In the genomic region with DNA sequence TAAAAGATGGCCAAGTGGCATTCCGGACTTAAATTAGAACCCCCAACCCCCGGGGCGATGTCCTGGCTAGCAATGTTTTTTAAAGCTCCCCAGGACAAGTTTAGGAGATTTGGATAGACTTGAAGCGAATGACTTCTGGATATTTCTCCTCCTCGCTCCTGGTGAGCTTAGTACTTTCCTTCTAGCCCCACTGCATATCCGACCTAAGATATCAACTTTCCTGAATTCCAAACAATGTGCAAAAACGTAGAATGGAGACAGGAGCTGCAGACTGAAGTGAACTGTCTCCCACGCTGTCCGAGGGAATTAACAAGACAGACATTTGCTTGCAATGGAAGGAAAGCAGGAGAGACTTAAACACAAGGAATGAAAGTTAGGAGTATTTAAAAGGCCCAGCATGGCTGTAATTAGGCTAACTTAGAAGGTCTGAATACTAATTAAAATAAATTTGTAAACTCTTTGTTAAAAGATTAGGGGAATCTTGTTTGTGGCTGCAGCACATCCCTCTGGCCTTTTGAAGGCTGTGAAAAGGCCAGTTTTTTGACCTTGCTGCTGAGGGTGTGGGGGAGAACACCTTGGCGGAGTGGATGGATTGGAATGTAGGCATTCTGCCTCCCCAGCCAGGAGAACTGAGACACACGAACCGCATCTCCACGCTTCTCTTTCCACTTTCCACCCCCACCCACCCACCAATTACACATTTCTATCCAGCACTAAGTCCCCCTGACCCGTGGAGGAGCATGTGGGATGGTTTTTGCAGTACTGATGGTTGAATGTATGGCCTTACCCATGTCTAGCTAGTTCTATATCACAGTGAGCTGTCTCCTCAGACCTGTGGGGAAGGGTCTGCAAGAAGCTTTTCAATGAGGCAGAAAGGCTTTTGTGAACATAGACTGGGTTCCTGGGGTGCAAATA, we compare ENCODE assay signal across 9 mouse cellular contexts. TPM values are rescaled to one million over a fixed set of nuclear protein-coding genes. Genes with fewer than 3 reads are reported as not detected.
DNase-seq lines count a peak whose midpoint lies in the region; ATAC-seq and TF ChIP-seq lines count a peak whose summit lies in the region.
"Had no signal": no experiment of that assay in that cellular context is flagged by ENCODE, and none has a peak within 500 bp of the region (broad histone marks: within the 10 kb centered on the region; RNA-seq: fewer than 3 reads in every experiment).

No protein-coding gene starts in this region.

- peak overlapping the region; percentile 86 for H3K4me2 ChIP-seq in hindbrain, embryonic 12.5 days (replicated peaks)
- H3K4me2 ChIP-seq in midbrain, embryonic 13.5 days (replicated peaks), result peak overlapping the region; percentile 80

- H3K9me3 ChIP-seq in hindbrain, embryonic 12.5 days (replicated peaks), result no peaks in the 10 kb centered on the region
- no peaks in the 10 kb centered on the region for H3K9me3 ChIP-seq in midbrain, embryonic 13.5 days

- H3K36me3 ChIP-seq in hindbrain, embryonic 12.5 days, result no peaks in the 10 kb centered on the region
- no peaks in the 10 kb centered on the region for H3K36me3 ChIP-seq in midbrain, embryonic 13.5 days

- no peak for TF ChIP-seq CTCF in gastrocnemius, adult 2 months (IDR thresholded peaks at IDR 0.05)

- DNase-seq in gastrocnemius, adult 2 months, result no peak
- no peak for DNase-seq in gastrocnemius, adult 18-20 months (ENCODE audit: low spot score)
- DNase-seq in ZHBTc4 (ENCODE audit: low read depth, low spot score), result peak; percentile 88
- no peak for DNase-seq in lung, postnatal 10 days
- no peak for DNase-seq in right cerebral cortex, postnatal 4 days

- intact Hi-C loops in gastrocnemius, adult 2 months (cut with DNase I), result loop anchor here (2.0 kb wide), 2 partner anchors 29 to 75 kb away; no protein-coding TSS in a partner anchor

- 10% methylated on average over 14 of the region's 14 CpGs for WGBS in hindbrain, embryonic 12.5 days
- WGBS in midbrain, embryonic 13.5 days, result 6% methylated on average over 14 of the region's 14 CpGs

- no peak overlapping the region for H3K9ac ChIP-seq in hindbrain, embryonic 12.5 days
- peak overlapping the region; percentile 44; the same call in 1 of the 2 replicates for H3K9ac ChIP-seq in midbrain, embryonic 13.5 days (replicated peaks)

- ATAC-seq in hindbrain, embryonic 12.5 days (ENCODE audit: low FRiP score), result no peak
- no peak for ATAC-seq in midbrain, embryonic 13.5 days
- ATAC-seq in monocyte, adult 5-6 weeks (replicated peaks; ENCODE audit: insufficient number of reproducible peaks, low FRiP score, low TSS enrichment, poor library complexity, severe bottlenecking), result no peak

- H3K4me1 ChIP-seq in hindbrain, embryonic 12.5 days, result peaks cover 17% of the 10 kb centered on the region
- H3K4me1 ChIP-seq in midbrain, embryonic 13.5 days (replicated peaks), result peaks cover 30% of the 10 kb centered on the region

- peak overlapping the region; percentile 77 for H3K4me3 ChIP-seq in gastrocnemius, adult 2 months
- H3K4me3 ChIP-seq in hindbrain, embryonic 12.5 days, result peak overlapping the region; percentile 45
- peak overlapping the region; percentile 50 for H3K4me3 ChIP-seq in midbrain, embryonic 13.5 days (replicated peaks)

- peak overlapping the region; percentile 78 for H3K27ac ChIP-seq in gastrocnemius, adult 2 months
- no peak overlapping the region for H3K27ac ChIP-seq in hindbrain, embryonic 12.5 days
- H3K27ac ChIP-seq in midbrain, embryonic 13.5 days, result no peak overlapping the region
- H3K27ac ChIP-seq: macrophage had no signal

- peaks cover 47% of the 10 kb centered on the region for H3K27me3 ChIP-seq in hindbrain, embryonic 12.5 days
- H3K27me3 ChIP-seq in midbrain, embryonic 13.5 days, result peaks cover 53% of the 10 kb centered on the region

RNA-seq across cellular contexts. Expression of gene Hlf, which starts 0.8 kb away (rescaled TPM):
- total RNA-seq in gastrocnemius, adult 2 months (2021), result 1 to 10 TPM; 3.7 to 8.3 TPM
- total RNA-seq in gastrocnemius, adult 18-20 months (2021), result 1 to 10 TPM; 6.6 to 8.0 TPM
- 3.2 and 4.9 TPM in 2 replicates for polyA plus RNA-seq in hindbrain, embryonic 12.5 days (2016; fragmentation: Nextera tagmentation; extraction: Ambion mirVana)
- 4.1 and 4.4 TPM in 2 replicates for polyA plus RNA-seq in midbrain, embryonic 13.5 days (2015; fragmentation: Nextera tagmentation; extraction: Ambion mirVana)
- total RNA-seq in monocyte, adult 5-6 weeks (2017), result 1.7 TPM in 1 of 3 replicates, not detected in the others
